Mouse (Mus musculus) midbrain, embryonic 13.5 days (tissue): ENCODE results near the gene Wfdc21. TPM values are rescaled to one million over a fixed set of nuclear protein-coding genes. Genes with fewer than 3 reads are reported as not detected.

Experiments
- ATAC-seq: fragments of 200-750 bp; cut with Nextera tagmentation; 2 replicates; pipeline ENCODE4 v1.8.0; 2017; ENCODE audit warnings: mild to moderate bottlenecking, moderate TSS enrichment, moderate library complexity
- H3K27ac ChIP-seq: fragments of 300-500 bp; sonication (generic); 2 replicates; pipeline ENCODE4 v1.5.1; 2015; ENCODE audit warnings: inconsistent platforms, mild to moderate bottlenecking, moderate library complexity
- H3K27me3 ChIP-seq: fragments of 300-500 bp; sonication (generic); 2 replicates; pipeline ENCODE4 v1.6.1; 2015; ENCODE audit warnings: mild to moderate bottlenecking, inconsistent platforms
- H3K36me3 ChIP-seq: fragments of 300-500 bp; sonication (generic); 2 replicates; pipeline ENCODE4 v1.6.1; 2015; ENCODE audit warnings: mild to moderate bottlenecking, inconsistent platforms
- H3K4me1 ChIP-seq: fragments of 300-500 bp; sonication (generic); replicated peaks from 2 replicates; pipeline ENCODE4 v1.6.1; 2015; ENCODE audit warnings: inconsistent platforms
- H3K4me2 ChIP-seq: fragments of 300-500 bp; sonication (generic); replicated peaks from 2 replicates; pipeline ENCODE4 v1.6.1; 2015; ENCODE audit warnings: moderate library complexity, mild to moderate bottlenecking, inconsistent platforms
- H3K4me3 ChIP-seq: fragments of 300-500 bp; sonication (generic); replicated peaks from 2 replicates; pipeline ENCODE4 v1.5.1; 2015; ENCODE audit warnings: mild to moderate bottlenecking, inconsistent platforms
- H3K9ac ChIP-seq: fragments of 300-500 bp; sonication (generic); replicated peaks from 2 replicates; pipeline ENCODE4 v1.6.1; 2015; ENCODE audit warnings: mild to moderate bottlenecking, inconsistent platforms
- H3K9me3 ChIP-seq: fragments of 300-500 bp; sonication (generic); 2 replicates; pipeline ENCODE4 v1.6.1; 2016; ENCODE audit warnings: mild to moderate bottlenecking, inconsistent platforms
- WGBS: fragments of 180-500 bp; shearing (Covaris S2); methylation state at CpG from one replicate; pipeline ENCODE4 v1.1.7; 2015; 5-methylcytosine and 5-hydroxymethylcytosine counted together
- polyA plus RNA-seq: library from polyadenylated mRNA; unstranded; fragments of >200 nt; fragmentation: Nextera tagmentation; extraction: Ambion mirVana; gene quantifications from 2 replicates; pipeline ENCODE4 v1.2.1, GENCODE M21; 2015

The Wfdc21 gene
- polyA plus RNA-seq, 1 experiment from 2014 or later = 0.43 TPM

GRCm38 (mm10) chr11:83791133-83791532 is 44.4 kb downstream of the Wfdc21 start:
- Histone ChIP-seq H3K4me2 (no peak overlapping the region), H3K27me3 (no peaks in the 10 kb centered on the region), H3K27ac (no peak overlapping the region), H3K4me3 (no peak overlapping the region), H3K4me1 (no peaks in the 10 kb centered on the region), H3K9me3 (no peaks in the 10 kb centered on the region), H3K9ac (no peak overlapping the region), H3K36me3 (peaks cover 5% of the 10 kb centered on the region)
- 73% methylated on average over 4 of the region's 4 CpGs for WGBS
- ATAC-seq = no peak

- Histone ChIP-seq H3K4me1 (no peaks in the 10 kb centered on the region), H3K27ac (no peak overlapping the region), H3K9ac (no peak overlapping the region), H3K4me3 (no peak overlapping the region), H3K4me2 (no peak overlapping the region), H3K27me3 (no peaks in the 10 kb centered on the region), H3K9me3 (no peaks in the 10 kb centered on the region), H3K36me3 (peaks cover 2% of the 10 kb centered on the region)
- 85% methylated on average over 12 of the region's 12 CpGs for WGBS
- no peak for ATAC-seq
Measured at GRCm38 (mm10) chr11:83792316-83792914, 45.7 kb downstream of the Wfdc21 start.

- Histone ChIP-seq H3K9me3 (no peaks in the 10 kb centered on the region), H3K9ac (no peak overlapping the region), H3K4me1 (no peaks in the 10 kb centered on the region), H3K4me3 (no peak overlapping the region), H3K4me2 (no peak overlapping the region), H3K27me3 (no peaks in the 10 kb centered on the region), H3K27ac (no peak overlapping the region), H3K36me3 (no peaks in the 10 kb centered on the region)
- WGBS = 84% methylated on average over 14 of the region's 14 CpGs
- no peak for ATAC-seq
Measured at GRCm38 (mm10) chr11:83793264-83793663, 46.5 kb downstream of the Wfdc21 start.

GRCm38 (mm10) chr11:83796112-83796511 is 49.4 kb downstream of the Wfdc21 start:
- Histone ChIP-seq H3K36me3 (no peaks in the 10 kb centered on the region), H3K9me3 (no peaks in the 10 kb centered on the region), H3K4me2 (no peak overlapping the region), H3K4me1 (no peaks in the 10 kb centered on the region), H3K4me3 (no peak overlapping the region), H3K9ac (no peak overlapping the region), H3K27me3 (no peaks in the 10 kb centered on the region), H3K27ac (no peak overlapping the region)
- ATAC-seq = 0 out of 2 replicates have a peak, but pooled peaks have one; percentile 56
- WGBS = 77% methylated on average over 6 of the region's 6 CpGs

- H3K4me2 ChIP-seq = no peak overlapping the region
- no peak overlapping the region for H3K27ac ChIP-seq
- no peaks in the 10 kb centered on the region for H3K27me3 ChIP-seq
- no peaks in the 10 kb centered on the region for H3K36me3 ChIP-seq
- no peaks in the 10 kb centered on the region for H3K4me1 ChIP-seq
- H3K9ac ChIP-seq = no peak overlapping the region
- WGBS = 83% methylated on average over 10 of the region's 10 CpGs
- ATAC-seq = no peak
- no peak overlapping the region for H3K4me3 ChIP-seq
- no peaks in the 10 kb centered on the region for H3K9me3 ChIP-seq
Measured at GRCm38 (mm10) chr11:83796980-83797608, 50.4 kb downstream of the Wfdc21 start.

- Histone ChIP-seq H3K27me3 (no peaks in the 10 kb centered on the region), H3K36me3 (no peaks in the 10 kb centered on the region), H3K4me1 (no peaks in the 10 kb centered on the region), H3K9me3 (no peaks in the 10 kb centered on the region), H3K4me2 (no peak overlapping the region), H3K9ac (no peak overlapping the region), H3K4me3 (no peak overlapping the region), H3K27ac (no peak overlapping the region)
- 77% methylated on average over 12 of the region's 12 CpGs for WGBS
- ATAC-seq = no peak
Measured at GRCm38 (mm10) chr11:83799871-83800430, 53.2 kb downstream of the Wfdc21 start.

- H3K4me2 ChIP-seq = no peak overlapping the region
- H3K27ac ChIP-seq = no peak overlapping the region
- no peak overlapping the region for H3K4me3 ChIP-seq
- H3K36me3 ChIP-seq = no peaks in the 10 kb centered on the region
- ATAC-seq = no peak
- 69% methylated on average over 8 of the region's 8 CpGs for WGBS
- no peaks in the 10 kb centered on the region for H3K27me3 ChIP-seq
- no peaks in the 10 kb centered on the region for H3K4me1 ChIP-seq
- no peaks in the 10 kb centered on the region for H3K9me3 ChIP-seq
- H3K9ac ChIP-seq = no peak overlapping the region
Measured at GRCm38 (mm10) chr11:83802166-83802565, 55.4 kb downstream of the Wfdc21 start.

Other genes starting within 250 kb of the Wfdc21 start
- not detected in 2 replicates for gene Heatr9, start 224.8 kb upstream of the Wfdc21 start, polyA plus RNA-seq
- not detected in 2 replicates for gene Ccl5, start 216.4 kb upstream of the Wfdc21 start, polyA plus RNA-seq
- 1.2 TPM in 2 replicates for gene Ccl9, start 168.3 kb upstream of the Wfdc21 start, polyA plus RNA-seq
- gene Ccl6, start 153.9 kb upstream of the Wfdc21 start, polyA plus RNA-seq = 0.67 and 1.0 TPM in 2 replicates
- not detected in 2 replicates for gene Rpl9-ps1, start 101.3 kb upstream of the Wfdc21 start, polyA plus RNA-seq
- 0.64 and 0.65 TPM in 2 replicates for gene Ccl3, start 97.6 kb upstream of the Wfdc21 start, polyA plus RNA-seq
- 0.32 TPM in 1 of 2 replicates, not detected in the other for gene Ccl4, start 84.4 kb upstream of the Wfdc21 start, polyA plus RNA-seq
- gene Wfdc17, start 42.9 kb upstream of the Wfdc21 start, polyA plus RNA-seq = 0.44 TPM in 1 of 2 replicates, not detected in the other
- gene Wfdc18, start 37.9 kb upstream of the Wfdc21 start, polyA plus RNA-seq = not detected in 2 replicates
- 41.7 and 44.5 TPM in 2 replicates for gene Heatr6, start 6.8 kb downstream of the Wfdc21 start, polyA plus RNA-seq
- gene Hnf1b, start 103.1 kb downstream of the Wfdc21 start, polyA plus RNA-seq = 0.10 TPM in 1 of 2 replicates, not detected in the other
- gene Ddx52, start 195.1 kb downstream of the Wfdc21 start, polyA plus RNA-seq = 33.0 and 34.6 TPM in 2 replicates
- 34.2 and 34.4 TPM in 2 replicates for gene Synrg, start 217.5 kb downstream of the Wfdc21 start, polyA plus RNA-seq